Mouse (Mus musculus) lung, embryonic 14.5 days (tissue): Measurements from ENCODE around the gene Robo1. TPM values are rescaled to one million over a fixed set of nuclear protein-coding genes. Genes with fewer than 3 reads are reported as not detected.

Experiments used
- ATAC-seq: fragments of 200-750 bp; cut with Nextera tagmentation; 2 replicates; pipeline ENCODE4 v1.8.0; 2017; ENCODE audit warnings: mild to moderate bottlenecking, moderate TSS enrichment, moderate library complexity; ENCODE audit not compliant: insufficient read depth
- DNase-seq: peaks from one replicate; pipeline ENCODE4 v3.0.0-alpha.2; 2015
- H3K27ac ChIP-seq: fragments of 300-500 bp; sonication (generic); 2 replicates; pipeline ENCODE4 v1.5.1; 2014; ENCODE audit warnings: low read depth, mild to moderate bottlenecking, moderate library complexity
- H3K27me3 ChIP-seq: fragments of 300-500 bp; sonication (generic); 2 replicates; pipeline ENCODE4 v1.6.1; 2014; ENCODE audit warnings: low read length, control low read depth; ENCODE audit not compliant: insufficient read depth
- H3K36me3 ChIP-seq: fragments of 300-500 bp; sonication (generic); 2 replicates; pipeline ENCODE4 v1.6.1; 2014; ENCODE audit warnings: control low read depth; ENCODE audit not compliant: insufficient read depth
- H3K4me1 ChIP-seq: fragments of 300-500 bp; sonication (generic); 2 replicates; pipeline ENCODE4 v1.6.1; 2014; ENCODE audit warnings: antibody characterized with exemption, control low read depth; ENCODE audit not compliant: insufficient read depth
- H3K4me2 ChIP-seq: fragments of 300-500 bp; sonication (generic); 2 replicates; pipeline ENCODE4 v1.6.1; 2014; ENCODE audit warnings: mild to moderate bottlenecking
- H3K4me3 ChIP-seq: fragments of 300-500 bp; sonication (generic); 2 replicates; pipeline ENCODE4 v1.5.1; 2014; ENCODE audit warnings: low read depth, low read length
- H3K9ac ChIP-seq: fragments of 300-500 bp; sonication (generic); 2 replicates; pipeline ENCODE4 v1.6.1; 2014
- H3K9me3 ChIP-seq: fragments of 300-500 bp; sonication (generic); 2 replicates; pipeline ENCODE4 v1.6.1; 2016; ENCODE audit warnings: low read depth, low read length, control low read depth
- CTCF ChIP-seq: IDR thresholded peaks from 2 replicates; pipeline ENCODE4 v1.5.1; 2016; ENCODE audit warnings: antibody characterized with exemption, low read depth
- WGBS: fragments of 180-500 bp; shearing (Covaris S2); extraction: QIAGEN DNeasy Blood & Tissue Kit; methylation state at CpG from one replicate; pipeline ENCODE4 v1.1.7; 2014; 5-methylcytosine and 5-hydroxymethylcytosine counted together
- polyA plus RNA-seq: library from polyadenylated mRNA; unstranded; fragments of >200 nt; fragmentation: Nextera tagmentation; extraction: Ambion mirVana; gene quantifications from 2 replicates; pipeline ENCODE4 v1.2.1, GENCODE M21; 2014

The Robo1 gene
- polyA plus RNA-seq, 1 experiment from 2014 or later = 38.6 TPM

- TF ChIP-seq CTCF = no peak
- Histone ChIP-seq H3K4me3 (no peak overlapping the region), H3K4me1 (no peaks in the 10 kb centered on the region), H3K9ac (no peak overlapping the region), H3K9me3 (no peaks in the 10 kb centered on the region), H3K27ac (no peak overlapping the region), H3K27me3 (no peaks in the 10 kb centered on the region), H3K36me3 (no peaks in the 10 kb centered on the region), H3K4me2 (no peak overlapping the region)
- DNase-seq (no peak), ATAC-seq (no peak)
- 54% methylated on average over 7 of the region's 7 CpGs for WGBS
Observed at GRCm38 (mm10) chr16:72773034-72773433, 464.9 kb downstream of the Robo1 start.

GRCm38 (mm10) chr16:72778520-72778919, 470.4 kb downstream of the Robo1 start:
- H3K9ac ChIP-seq = no peak overlapping the region
- no peak overlapping the region for H3K27ac ChIP-seq
- H3K36me3 ChIP-seq = no peaks in the 10 kb centered on the region
- no peaks in the 10 kb centered on the region for H3K4me1 ChIP-seq
- H3K9me3 ChIP-seq = no peaks in the 10 kb centered on the region
- no peak overlapping the region; the same call in 1 of the 2 replicates for H3K4me2 ChIP-seq
- DNase-seq = peak; percentile 35
- H3K4me3 ChIP-seq = no peak overlapping the region
- 44% methylated on average over 9 of the region's 9 CpGs for WGBS
- H3K27me3 ChIP-seq = no peaks in the 10 kb centered on the region
- peak; percentile 78; the same call in 1 of the 2 replicates for ATAC-seq
- no peak for TF ChIP-seq CTCF

DNA sequence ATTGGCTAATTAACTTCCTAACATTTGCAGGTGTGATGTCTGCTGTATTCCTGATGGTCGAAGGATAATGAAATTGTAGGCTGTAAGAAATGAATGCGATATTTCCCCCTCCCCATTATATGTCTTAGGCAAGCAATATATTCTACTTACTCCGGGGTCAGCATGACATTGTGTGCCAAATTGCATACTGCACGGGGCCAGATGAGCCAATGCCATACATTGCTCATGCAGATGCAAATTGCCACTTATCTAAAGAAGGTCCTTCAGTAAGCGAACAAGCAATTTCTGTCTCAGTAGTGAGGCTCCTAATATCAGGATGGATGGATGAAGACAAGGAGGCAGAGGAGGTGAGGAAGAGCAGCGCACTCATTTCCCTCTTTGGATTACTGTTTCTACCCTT, 474.1 kb downstream of the Robo1 start:
- WGBS = 87% methylated on average over 6 of the region's 6 CpGs
- Histone ChIP-seq H3K9me3 (no peaks in the 10 kb centered on the region), H3K4me1 (no peaks in the 10 kb centered on the region), H3K27me3 (no peaks in the 10 kb centered on the region), H3K9ac (no peak overlapping the region), H3K4me3 (no peak overlapping the region), H3K27ac (no peak overlapping the region), H3K36me3 (no peaks in the 10 kb centered on the region), H3K4me2 (no peak overlapping the region)
- DNase-seq (no peak), ATAC-seq (no peak)
- TF ChIP-seq CTCF = no peak

- 88% methylated on average over 6 of the region's 6 CpGs for whole genome bisulfite sequencing
- no peak for TF ChIP-seq CTCF
- H3K27me3 ChIP-seq = no peaks in the 10 kb centered on the region
- H3K4me3 ChIP-seq = no peak overlapping the region
- H3K27ac ChIP-seq = no peak overlapping the region
- no peak for ATAC-seq
- H3K4me1 ChIP-seq = 0 out of 2 replicates have a peak, but pooled peaks cover under 1% of the 10 kb centered on the region
- no peak for DNase-seq
- H3K4me2 ChIP-seq = no peak overlapping the region
- no peaks in the 10 kb centered on the region for H3K9me3 ChIP-seq
- H3K36me3 ChIP-seq = no peaks in the 10 kb centered on the region
- H3K9ac ChIP-seq = no peak overlapping the region
Observed at GRCm38 (mm10) chr16:72786079-72786478, 478.0 kb downstream of the Robo1 start.

- no peak overlapping the region for H3K9ac ChIP-seq
- H3K36me3 ChIP-seq = no peaks in the 10 kb centered on the region
- H3K4me3 ChIP-seq = no peak overlapping the region
- H3K27ac ChIP-seq = no peak overlapping the region
- WGBS = 82% methylated on average over 5 of the region's 5 CpGs
- H3K4me2 ChIP-seq = no peak overlapping the region
- no peak for TF ChIP-seq CTCF
- H3K4me1 ChIP-seq = 0 out of 2 replicates have a peak, but pooled peaks cover 2% of the 10 kb centered on the region
- no peak for DNase-seq
- no peaks in the 10 kb centered on the region for H3K27me3 ChIP-seq
- H3K9me3 ChIP-seq = no peaks in the 10 kb centered on the region
- no peak for ATAC-seq
Observed at GRCm38 (mm10) chr16:72786636-72787035, 478.5 kb downstream of the Robo1 start.

- no peak for TF ChIP-seq CTCF
- H3K36me3 ChIP-seq = no peaks in the 10 kb centered on the region
- no peaks in the 10 kb centered on the region for H3K27me3 ChIP-seq
- ATAC-seq (no peak), DNase-seq (peak; percentile 31)
- H3K27ac ChIP-seq = no peak overlapping the region
- no peak overlapping the region for H3K4me3 ChIP-seq
- 0 out of 2 replicates have a peak, but pooled peaks cover 2% of the 10 kb centered on the region for H3K4me1 ChIP-seq
- no peak overlapping the region for H3K9ac ChIP-seq
- no peaks in the 10 kb centered on the region for H3K9me3 ChIP-seq
- WGBS = 62% methylated on average over 7 of the region's 7 CpGs
- no peak overlapping the region for H3K4me2 ChIP-seq
Observed at GRCm38 (mm10) chr16:72788017-72788416, 479.9 kb downstream of the Robo1 start.

DNA sequence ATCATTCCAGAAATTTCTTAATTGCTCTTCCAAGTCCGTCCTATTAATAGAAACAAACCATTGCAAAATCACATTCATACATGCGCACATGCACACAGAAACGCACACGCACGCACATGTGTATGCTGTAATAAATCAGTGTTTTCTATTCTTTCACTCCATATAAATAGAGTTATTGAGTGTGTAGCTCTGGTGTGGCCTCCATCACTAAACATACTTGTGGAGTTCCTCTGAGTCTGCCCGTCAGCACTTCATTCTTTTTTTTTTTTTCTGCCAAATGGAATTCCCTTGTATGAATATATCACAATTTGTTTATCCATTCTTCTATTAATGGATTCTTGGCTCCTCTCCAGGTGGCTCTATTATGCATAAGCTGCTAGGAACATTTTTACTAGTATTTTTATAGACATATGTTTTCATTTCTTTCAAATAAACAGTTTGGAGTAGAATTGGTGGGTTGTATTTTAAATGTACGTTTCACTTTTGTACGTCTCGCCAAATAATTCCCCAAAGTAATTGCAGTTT, 483.1 kb downstream of the Robo1 start:
- no peaks in the 10 kb centered on the region for H3K27me3 ChIP-seq
- no peaks in the 10 kb centered on the region for H3K9me3 ChIP-seq
- no peak for TF ChIP-seq CTCF
- H3K27ac ChIP-seq = no peak overlapping the region
- DNase-seq (peak; percentile 95), ATAC-seq (peak; percentile 94)
- peaks cover 2% of the 10 kb centered on the region; the same call in 1 of the 2 replicates for H3K4me1 ChIP-seq
- H3K4me2 ChIP-seq = no peak overlapping the region
- H3K4me3 ChIP-seq = no peak overlapping the region
- no peaks in the 10 kb centered on the region for H3K36me3 ChIP-seq
- 42% methylated on average over 9 of the region's 9 CpGs for WGBS
- H3K9ac ChIP-seq = no peak overlapping the region
